Mouse (Mus musculus) layer of hippocampus, postnatal 36 days (tissue): Measurements from ENCODE around the gene Mdh1. TPM values are rescaled to one million over a fixed set of nuclear protein-coding genes. Genes with fewer than 3 reads are reported as not detected.
"Not testable (repeated sequence)": the region's sequence is repeated elsewhere in the genome, so short reads cannot be mapped to it uniquely, and the experiment has no call there.

Experiments used
- DNase-seq, 2 experiments: peaks; one replicate each; pipeline ENCODE4 v3.0.0; 2022
- microRNA-seq, 2 experiments: library from miRNA; unstranded; fragments of <30 nt; microRNA quantifications; one replicate each; pipeline ENCODE4 v1.2.0; 2021
- total RNA-seq, 2 experiments: library from RNA; stranded (reverse); gene quantifications; 2 replicates each; pipeline ENCODE4 v1.2.3; 2021

Gene Mdh1
- total RNA-seq, 2 experiments from 2014 or later = 672 to 703 TPM

DNA sequence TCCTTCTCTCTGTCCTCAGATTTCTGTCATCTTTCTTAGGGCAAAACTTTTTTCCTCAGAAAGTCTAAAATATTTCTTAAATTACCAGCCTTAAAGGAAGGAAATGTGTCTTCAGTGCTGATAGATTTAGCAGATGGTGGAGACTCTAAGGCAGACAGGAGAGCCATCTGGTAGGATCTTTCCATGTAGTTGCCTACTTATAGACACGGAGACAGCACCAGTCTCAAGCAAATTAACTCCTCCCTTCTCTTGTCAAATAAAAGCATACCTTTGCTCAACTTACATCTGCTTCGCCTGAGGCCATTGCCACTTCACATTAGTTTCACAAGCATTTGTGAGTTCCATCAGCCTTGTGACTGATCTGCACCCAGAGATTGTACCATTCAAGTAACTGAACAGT lies 27.1 kb downstream of the Mdh1 start:
- DNase-seq = no peak

DNA sequence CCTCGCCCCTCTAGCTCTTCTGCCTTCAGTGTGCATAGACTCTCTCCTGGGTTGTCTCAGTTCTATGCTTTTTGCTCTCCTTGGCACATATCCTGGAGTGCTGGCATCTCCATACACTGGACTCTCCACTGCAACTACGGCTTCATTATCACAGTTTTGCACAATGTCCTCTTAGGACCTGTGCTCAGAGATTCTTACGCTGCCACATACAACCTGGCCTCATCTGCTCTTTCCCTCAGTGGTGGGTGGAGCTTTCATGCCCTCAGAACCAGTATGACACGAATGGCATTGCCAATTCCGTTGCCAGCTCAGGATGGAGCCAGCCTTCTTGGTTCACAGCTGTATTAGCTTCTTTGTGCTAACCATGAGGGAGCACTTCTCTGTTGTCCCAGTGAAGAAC lies 29.4 kb downstream of the Mdh1 start:
- DNase-seq = no peak

DNA sequence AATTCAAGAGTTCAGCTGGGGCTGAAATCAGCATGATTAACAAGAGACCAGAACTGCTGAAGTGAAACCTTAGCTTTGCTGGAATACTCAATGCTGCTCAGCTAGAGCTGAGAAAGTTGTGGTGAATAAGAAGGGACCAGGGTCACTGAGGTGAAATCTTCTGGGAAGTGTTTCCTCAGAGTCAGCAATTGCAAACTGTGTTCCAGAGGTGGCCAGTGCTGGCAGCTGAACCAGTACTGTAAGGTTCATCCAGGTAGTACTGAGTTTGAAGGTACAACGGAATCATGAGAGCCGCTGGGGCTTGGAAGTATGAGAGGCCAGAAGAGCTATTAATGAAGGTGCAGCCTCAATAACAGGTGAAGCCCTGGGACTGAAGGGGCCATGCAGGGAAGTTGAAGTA lies 31.5 kb downstream of the Mdh1 start:
- DNase-seq = no peak

DNA sequence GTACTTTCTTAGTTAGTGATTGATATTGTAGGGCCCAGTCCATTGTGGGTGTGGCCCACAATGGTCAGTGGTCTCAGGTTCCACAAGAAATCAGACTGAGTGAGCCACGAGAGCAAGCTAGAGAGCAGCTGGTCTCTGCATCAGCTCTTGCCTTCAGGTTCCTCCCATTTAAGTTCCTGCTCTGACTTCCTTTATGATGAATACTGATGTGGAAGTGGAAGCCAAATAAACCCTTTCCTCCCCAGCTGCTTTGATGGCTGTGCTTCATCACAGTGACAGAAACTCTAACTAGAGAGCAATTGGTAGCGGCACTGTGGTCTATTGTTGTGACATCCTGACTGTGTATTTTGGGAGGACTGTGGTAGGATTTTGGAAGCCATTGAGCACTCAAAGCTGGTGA lies 32.1 kb downstream of the Mdh1 start:
- DNase-seq = no peak

DNA sequence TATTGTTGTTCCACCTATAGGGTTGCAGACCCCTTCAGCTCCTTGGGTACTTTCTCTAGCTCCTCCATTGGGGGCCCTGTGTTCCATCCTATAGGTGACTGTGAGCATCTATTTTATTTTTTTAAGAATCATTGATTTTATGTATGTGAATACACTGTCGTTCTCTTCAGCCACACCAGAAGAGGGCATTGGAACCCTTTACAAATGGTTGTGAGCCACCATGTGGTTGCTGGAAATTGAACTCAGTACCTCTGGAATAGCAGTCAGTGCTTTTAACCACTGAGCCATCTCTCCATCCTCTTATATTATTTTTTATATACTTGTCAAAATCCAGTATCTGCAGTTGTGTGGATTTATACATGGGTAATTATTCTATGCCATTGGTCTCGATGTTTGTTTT lies 41.3 kb downstream of the Mdh1 start:
- not testable (repeated sequence) for DNase-seq

DNA sequence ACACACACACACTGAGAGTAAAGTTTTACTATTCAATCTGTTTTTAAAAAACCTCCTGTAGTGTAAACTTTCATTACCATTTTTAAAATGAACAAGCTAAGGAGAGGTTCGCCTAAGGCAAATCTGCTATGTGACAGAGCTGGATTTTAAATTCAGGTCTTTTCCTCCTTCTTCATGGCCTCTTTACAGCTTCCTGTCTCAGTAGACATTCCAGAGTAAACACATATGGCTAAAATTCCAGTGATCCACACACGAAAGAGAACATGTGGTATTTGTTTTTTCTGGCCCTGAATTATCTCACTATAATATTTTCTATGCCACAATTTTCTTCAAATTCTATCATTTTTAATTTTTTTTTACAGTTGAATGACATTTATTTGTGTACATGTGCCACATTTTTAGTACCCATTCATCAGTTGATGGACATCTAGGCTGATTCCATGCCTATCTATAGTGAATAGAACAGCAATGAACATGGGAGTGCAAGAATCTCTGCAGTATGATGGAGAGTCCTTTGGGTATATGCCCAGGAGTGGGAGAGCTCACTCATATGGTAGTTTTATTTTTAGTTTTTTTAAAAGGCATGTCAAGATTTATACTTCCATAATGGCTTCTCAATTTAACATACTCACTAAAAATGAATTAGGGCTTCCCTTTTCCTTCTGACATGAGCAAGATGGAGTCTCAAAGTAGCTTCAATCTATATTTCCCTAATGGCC lies 43.3 kb downstream of the Mdh1 start:
- DNase-seq = no peak

DNA sequence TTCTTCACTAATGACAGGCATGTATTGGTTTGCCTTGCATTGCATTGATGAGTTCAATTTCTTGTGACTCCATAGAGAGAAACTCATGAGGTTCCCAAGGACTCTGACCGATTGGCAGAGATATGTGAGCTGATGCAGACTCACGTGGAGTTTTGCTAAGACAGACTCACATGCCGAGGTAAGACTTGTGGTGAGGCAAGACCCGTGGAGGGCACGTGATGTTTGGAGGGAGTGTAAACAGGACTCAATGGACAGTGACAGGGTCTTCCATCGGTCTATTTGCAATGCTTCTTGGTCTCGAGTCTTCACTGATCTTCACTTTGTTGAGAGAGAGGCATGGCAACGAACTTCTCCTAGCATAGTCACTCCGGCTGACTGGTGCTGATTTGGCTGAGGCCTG lies 54.4 kb downstream of the Mdh1 start:
- no peak for DNase-seq

DNA sequence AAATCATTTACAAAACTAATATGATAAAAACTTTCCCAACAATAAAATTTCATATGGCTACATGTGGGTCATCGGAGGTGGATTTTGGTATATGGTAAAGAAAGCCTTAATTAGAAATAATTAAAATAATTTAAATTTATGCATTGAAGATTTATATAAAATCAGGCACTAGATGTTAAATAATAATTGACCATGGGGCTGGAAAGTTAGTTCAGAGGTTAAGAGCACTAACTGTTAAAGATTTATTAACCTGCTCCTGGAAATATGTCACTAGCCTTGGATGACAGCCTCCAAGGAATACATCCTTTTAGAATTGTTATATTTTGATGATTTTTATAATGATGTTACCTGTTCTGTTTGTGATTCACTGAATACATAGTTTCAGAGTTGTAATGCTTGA lies 55.8 kb downstream of the Mdh1 start:
- DNase-seq = not testable (repeated sequence)

DNA sequence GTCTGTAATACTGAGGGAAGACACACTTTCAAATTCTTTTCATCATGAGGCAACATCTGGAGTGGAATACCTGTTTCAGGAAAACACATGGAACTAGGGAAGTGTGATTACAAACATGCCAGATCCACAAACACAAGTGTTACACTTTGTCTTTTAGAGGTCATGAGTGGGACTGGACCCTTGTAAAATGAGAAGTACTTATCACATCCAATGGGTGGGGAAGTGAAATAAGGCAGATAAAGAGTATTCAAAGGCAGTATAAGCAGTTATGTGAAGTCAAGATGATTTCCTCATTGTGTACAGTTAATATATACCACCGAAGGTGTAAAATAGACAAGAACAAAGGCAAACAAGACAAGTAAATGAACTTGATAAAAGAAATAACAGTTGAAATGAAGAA lies 61.6 kb downstream of the Mdh1 start:
- DNase-seq = not testable (repeated sequence)

DNA sequence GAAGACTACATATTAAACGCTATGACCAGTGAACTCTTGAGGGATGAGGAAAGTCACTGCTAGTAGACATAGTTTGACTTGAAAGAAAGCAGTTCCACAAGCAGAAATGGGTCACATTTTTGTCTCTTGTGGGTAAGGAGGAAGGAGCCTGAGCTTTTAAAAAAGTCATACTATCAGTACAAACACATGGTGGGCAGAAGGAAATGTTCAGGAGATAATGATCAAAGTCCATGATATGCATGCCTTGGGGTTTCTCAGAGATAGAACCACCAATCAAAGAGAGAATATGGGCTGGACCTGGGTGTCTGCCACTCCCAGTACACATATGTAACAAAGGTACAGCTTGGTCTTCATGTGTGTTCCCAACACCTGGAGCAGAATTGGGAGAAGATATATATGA lies 63.5 kb downstream of the Mdh1 start:
- not testable (repeated sequence) for DNase-seq

DNA sequence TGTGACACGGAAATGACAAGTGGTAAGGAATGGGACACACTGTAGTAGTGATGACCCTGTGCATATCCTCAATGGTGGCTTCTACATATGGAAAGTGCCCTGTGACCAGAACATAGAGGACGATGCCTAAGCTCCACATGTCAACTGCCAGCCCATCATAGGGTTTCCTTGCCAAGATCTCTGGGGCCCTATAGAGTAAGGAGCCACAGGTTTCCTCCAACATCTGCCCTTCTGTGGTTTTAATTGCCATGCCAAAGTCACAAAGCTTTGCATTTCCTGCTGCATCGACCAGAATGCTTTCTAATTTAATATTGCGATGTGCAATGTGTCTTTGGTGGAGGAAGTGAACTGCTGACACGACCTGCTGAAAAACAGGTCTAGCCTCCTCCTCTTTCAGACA lies 65.1 kb downstream of the Mdh1 start:
- not testable (repeated sequence) for DNase-seq

Small RNAs within 50 kb of the gene (microRNA-seq; reads per million reads assigned to microRNA genes)
- 0 reads per million in 2 experiments for gene Gm22990

Other genes starting within 250 kb of the Mdh1 start
- gene Ugp2, start 201.2 kb downstream of the Mdh1 start, total RNA-seq = 10 to 100 TPM; 81.6 to 90.6 TPM
- 10 to 100 TPM; 11.0 to 12.4 TPM for gene Wdpcp, start 132 bp downstream of the Mdh1 start, total RNA-seq